Mouse (Mus musculus) common myeloid progenitor, adult 5-6 weeks (primary cell): ENCODE data around the gene 0610040J01Rik. TPM values are rescaled to one million over a fixed set of nuclear protein-coding genes. Genes with fewer than 3 reads are reported as not detected.

Experiments used
- ATAC-seq: replicated peaks from 2 replicates; pipeline ENCODE4 v1.8.0; 2016; ENCODE audit warnings: low read depth, mild to moderate bottlenecking, moderate TSS enrichment, inconsistent platforms; ENCODE audit not compliant: poor library complexity, severe bottlenecking
- total RNA-seq: library from RNA; stranded (forward); fragments of 200-1000, 187-1606 nt; gene quantifications from 2 replicates; pipeline ENCODE4 v1.2.3, GENCODE M21; 2017

Gene 0610040J01Rik
- total RNA-seq, 1 experiment from 2014 or later = 1.6 TPM

DNA sequence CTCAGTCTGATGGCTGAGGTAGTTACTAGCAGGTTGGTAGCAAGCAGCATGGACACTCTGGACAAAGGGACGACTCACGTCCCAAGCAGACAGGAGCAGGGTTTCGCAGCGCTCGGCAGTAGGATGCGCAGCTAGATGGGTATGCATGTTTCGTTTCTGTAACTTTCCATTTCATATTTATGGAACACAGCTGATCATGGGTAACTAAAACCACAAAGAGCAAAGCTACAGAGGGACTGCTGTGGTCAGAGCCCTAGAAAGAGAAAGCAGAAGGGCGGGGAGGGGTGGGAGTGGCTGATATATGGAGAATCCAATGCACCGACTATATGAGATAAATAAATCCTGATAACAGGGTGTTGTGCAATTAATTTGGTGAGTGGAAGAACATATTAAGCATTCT, 131.1 kb downstream of the 0610040J01Rik start:
- ATAC-seq = peak; percentile 62

DNA sequence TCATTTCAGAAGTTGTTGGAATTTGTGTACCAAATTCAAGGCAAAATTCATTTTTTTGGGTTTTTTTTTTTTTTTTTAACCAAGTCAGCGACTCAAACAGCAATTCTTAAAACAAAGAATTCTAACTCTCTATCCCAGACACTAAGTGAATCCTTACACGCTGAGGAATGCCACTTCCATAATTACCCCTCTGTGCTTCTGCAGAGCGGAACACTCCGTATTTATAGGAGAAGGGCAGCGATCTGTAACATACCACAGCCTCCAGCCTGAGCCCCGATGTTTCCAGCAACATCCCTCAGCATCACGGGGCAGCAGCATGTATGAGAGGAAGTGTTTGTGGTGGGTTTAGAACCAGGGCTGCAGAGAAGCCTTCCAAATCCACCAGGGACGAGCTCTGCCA, 135.4 kb downstream of the 0610040J01Rik start:
- no peak for ATAC-seq

- no peak for ATAC-seq
Observed at GRCm38 (mm10) chr5:63949195-63949594, 137.0 kb downstream of the 0610040J01Rik start.

Other genes starting within 250 kb of the 0610040J01Rik start
- not detected in 2 replicates for gene Nwd2, start 163.3 kb upstream of the 0610040J01Rik start, total RNA-seq
- 11.5 and 14.1 TPM in 2 replicates for gene Rell1, start 156.5 kb downstream of the 0610040J01Rik start, total RNA-seq